Mouse (Mus musculus) Patski (cell line): ENCODE data around the gene Eml3. TPM values are rescaled to one million over a fixed set of nuclear protein-coding genes. Genes with fewer than 3 reads are reported as not detected.

Experiments used
- ATAC-seq: fragments of 100-300 bp; one replicate; pipeline ENCODE4 v1.8.0; 2021
- CTCF ChIA-PET: fragments of 350-600 bp; sonication (Branson Sonifier 250); formaldehyde crosslinking; loops from one replicate; lab custom pipeline; 2022; ENCODE audit warnings: inconsistent platforms; lab: Charles Lee
- POLR2A ChIA-PET: fragments of 350-600 bp; sonication (Branson Sonifier 250); formaldehyde crosslinking; loops from one replicate; lab custom pipeline; 2022; ENCODE audit warnings: antibody characterized with exemption, inconsistent platforms; lab: Charles Lee
- DNase-seq: peaks from one replicate; pipeline ENCODE4 v3.0.0-alpha.2; 2011; ENCODE audit warnings: low read depth, low spot score
- H3K27me3 ChIP-seq: fragments of 371-371 bp; one replicate; pipeline ENCODE4 v1.5.1; 2021
- CTCF ChIP-seq: fragments of 100-300 bp; IDR thresholded peaks from one replicate; pipeline ENCODE4 v1.5.1; 2021
- in situ Hi-C: fragments of 300-500 bp; cut with MboI; formaldehyde crosslinking; loops from 3 replicates; pipeline ENCODE4 v1.11.1; 2018; ENCODE audit warnings: low pct_unique_long_range_greater_than_20kb, mixed read lengths
- polyA plus RNA-seq: library from polyadenylated mRNA; unstranded; gene quantifications from one replicate; pipeline ENCODE4 v1.2.3, GENCODE M21; 2021

Eml3 gene
- 56.5 TPM for polyA plus RNA-seq

- no peak for DNase-seq
- no peaks in the 10 kb centered on the region for H3K27me3 ChIP-seq
- TF ChIP-seq CTCF = no peak
- in situ Hi-C loops = no loop called here
- peak; percentile 70 for ATAC-seq
- ChIA-PET POLR2A (interaction anchor here (1.3 to 3.2 kb wide), 2 partner anchors 12 to 49 kb away, joined by 3 to 16 read pairs; partner anchors contain the start of genes Mta2 and Uqcc3), CTCF (interaction anchor here (0.9 to 1.0 kb wide), 2 partner anchors 8 to 42 kb away, joined by 3 read pairs; no protein-coding TSS in a partner anchor)
These were observed at the start of gene Eml3, which contains the start of gene Rom1 for GRCm38 (mm10) chr19:8929224-8930088. Eml3 (plus strand) TSS chr19:8929552. Rom1 (minus strand) TSS chr19:8929356.

- DNase-seq = peak; percentile 43
- in situ Hi-C loops = no loop called here
- ChIA-PET POLR2A (interaction anchor here (0.6 to 2.1 kb wide), 6 partner anchors 8 to 66 kb away, joined by 3 to 7 read pairs (median 4); partner anchors contain the start of genes 1810009A15Rik, Eml3, Gm49416 and Ints5), CTCF (interaction anchor here (0.8 to 1.3 kb wide), 4 partner anchors 8 to 230 kb away, joined by 3 to 5 read pairs (median 3); partner anchors contain the start of genes 1810009A15Rik and Gm49416)
- no peaks in the 10 kb centered on the region for H3K27me3 ChIP-seq
- peak; percentile 88 for ATAC-seq
- TF ChIP-seq CTCF = no peak
These were observed 48.9 kb upstream of the Eml3 start, which contains the start of gene Uqcc3 for GRCm38 (mm10) chr19:8880311-8881033. Uqcc3 (minus strand) TSS chr19:8880923.

DNA sequence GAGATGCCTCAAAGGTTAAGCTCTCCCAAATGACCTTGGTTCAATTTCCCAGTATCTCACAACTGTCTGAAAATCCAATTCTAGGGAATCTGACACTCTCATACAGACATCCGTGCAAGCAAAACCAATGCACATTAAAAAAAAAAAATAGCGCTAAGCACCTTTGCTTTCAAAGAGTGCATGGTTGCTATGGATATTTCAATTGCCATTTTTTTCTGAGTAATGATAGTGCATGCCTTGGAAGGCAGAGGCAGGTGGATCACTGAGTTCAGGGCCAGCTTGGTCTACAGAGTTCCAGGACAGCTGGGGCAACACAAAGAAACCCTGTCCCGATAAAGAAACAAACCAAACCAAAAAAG lies 48.3 kb upstream of the Eml3 start:
- CTCF ChIA-PET = interaction anchor here (0.7 to 1.3 kb wide), 3 partner anchors 12 to 229 kb away, joined by 3 to 5 read pairs (median 3); partner anchors contain the start of gene Ints5
- POLR2A ChIA-PET = interaction anchor here (0.6 to 2.1 kb wide), 6 partner anchors 10 to 85 kb away, joined by 3 to 6 read pairs (median 3); partner anchors contain the start of genes Eml3, Ints5 and Ubxn1
- DNase-seq (no peak), ATAC-seq (no peak)
- in situ Hi-C loops = no loop called here
- H3K27me3 ChIP-seq = no peaks in the 10 kb centered on the region
- TF ChIP-seq CTCF = no peak

DNA sequence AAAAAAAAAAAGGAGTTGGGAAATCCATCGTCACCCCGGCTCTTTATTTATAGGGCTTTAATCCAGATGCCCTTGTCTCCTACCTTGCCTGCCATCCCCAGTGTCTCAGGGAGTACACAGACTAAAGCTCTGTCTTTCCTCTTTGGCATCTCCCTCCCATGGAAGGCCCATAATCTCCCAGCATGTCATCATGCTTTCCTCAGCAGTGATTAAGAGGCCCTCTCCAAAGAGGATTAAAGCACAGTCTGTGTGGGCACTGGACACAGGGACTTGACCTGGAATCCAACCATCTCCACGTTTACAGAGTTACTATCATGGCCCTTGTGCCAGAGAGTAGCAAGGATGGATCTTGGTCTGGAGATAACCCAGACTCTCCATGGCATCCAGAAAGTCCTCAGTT lies 45.7 kb upstream of the Eml3 start, which contains the start of the genes Lbhd1 and Gm49403:
Lbhd1 (plus strand) TSS at position 117 of the 400 bp plus-strand sequence.
Gm49403 (plus strand) TSS at position 315 of the 400 bp plus-strand sequence.
- CTCF ChIA-PET = no interaction called here
- ATAC-seq = no peak
- in situ Hi-C loops = no loop called here

DNA sequence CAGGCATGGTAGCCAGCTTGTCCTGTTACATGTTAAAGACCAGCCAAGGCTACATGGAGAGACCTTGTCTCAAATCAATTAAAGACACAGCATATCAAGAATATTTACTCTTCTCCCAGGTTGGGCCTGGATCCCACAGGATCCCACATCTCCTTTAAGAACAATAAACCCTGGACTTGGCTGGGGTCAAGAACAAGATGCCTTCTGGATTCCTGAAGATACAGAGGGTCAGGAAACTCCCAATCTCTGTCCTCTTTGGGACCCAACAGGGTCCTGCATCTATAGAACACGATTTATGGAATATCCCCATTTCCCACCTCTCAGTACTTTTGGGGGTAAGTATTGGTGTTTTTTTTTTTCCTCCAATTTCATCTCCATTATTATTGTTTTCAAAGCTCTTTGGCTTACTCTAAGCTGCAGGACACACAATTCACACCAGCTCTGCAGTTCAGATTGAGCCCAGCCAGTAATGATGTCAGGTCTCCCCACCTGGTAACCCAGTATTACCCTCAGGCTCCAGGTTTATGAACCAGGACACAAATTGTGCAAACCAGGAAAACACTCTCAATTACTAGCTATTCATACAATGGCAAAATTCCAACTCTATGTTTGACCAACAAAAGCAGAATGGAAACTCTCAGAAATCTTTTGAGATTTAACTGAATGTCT lies 42.3 kb upstream of the Eml3 start:
- no peaks in the 10 kb centered on the region for H3K27me3 ChIP-seq
- no peak for TF ChIP-seq CTCF
- no peak for DNase-seq
- no peak for ATAC-seq
- ChIA-PET POLR2A (no interaction called here), CTCF (interaction anchor here (1.2 to 1.9 kb wide), 5 partner anchors 12 to 54 kb away, joined by 3 to 5 read pairs (median 3); partner anchors contain the start of gene Mta2)
- in situ Hi-C loops = no loop called here

More for the DNA sequence above, 45.7 kb upstream of the Eml3 start, which contains the start of the genes Lbhd1 and Gm49403:
- H3K27me3 ChIP-seq = no peaks in the 10 kb centered on the region
- POLR2A ChIA-PET = no interaction called here
- DNase-seq = no peak
- TF ChIP-seq CTCF = no peak

GRCm38 (mm10) chr19:8887585-8888463 lies 41.5 kb upstream of the Eml3 start:
- POLR2A ChIA-PET = interaction anchor here (0.6 to 2.0 kb wide), 5 partner anchors 8 to 222 kb away, joined by 3 to 5 read pairs (median 3); partner anchors contain the start of gene Ubxn1
- DNase-seq = no peak
- in situ Hi-C loops = no loop called here
- CTCF ChIA-PET = interaction anchor here (1.2 to 1.9 kb wide), 6 partner anchors 8 to 54 kb away, joined by 3 to 5 read pairs (median 3); partner anchors contain the start of gene Mta2
- ATAC-seq = no peak
- no peaks in the 10 kb centered on the region for H3K27me3 ChIP-seq
- no peak for TF ChIP-seq CTCF

DNA sequence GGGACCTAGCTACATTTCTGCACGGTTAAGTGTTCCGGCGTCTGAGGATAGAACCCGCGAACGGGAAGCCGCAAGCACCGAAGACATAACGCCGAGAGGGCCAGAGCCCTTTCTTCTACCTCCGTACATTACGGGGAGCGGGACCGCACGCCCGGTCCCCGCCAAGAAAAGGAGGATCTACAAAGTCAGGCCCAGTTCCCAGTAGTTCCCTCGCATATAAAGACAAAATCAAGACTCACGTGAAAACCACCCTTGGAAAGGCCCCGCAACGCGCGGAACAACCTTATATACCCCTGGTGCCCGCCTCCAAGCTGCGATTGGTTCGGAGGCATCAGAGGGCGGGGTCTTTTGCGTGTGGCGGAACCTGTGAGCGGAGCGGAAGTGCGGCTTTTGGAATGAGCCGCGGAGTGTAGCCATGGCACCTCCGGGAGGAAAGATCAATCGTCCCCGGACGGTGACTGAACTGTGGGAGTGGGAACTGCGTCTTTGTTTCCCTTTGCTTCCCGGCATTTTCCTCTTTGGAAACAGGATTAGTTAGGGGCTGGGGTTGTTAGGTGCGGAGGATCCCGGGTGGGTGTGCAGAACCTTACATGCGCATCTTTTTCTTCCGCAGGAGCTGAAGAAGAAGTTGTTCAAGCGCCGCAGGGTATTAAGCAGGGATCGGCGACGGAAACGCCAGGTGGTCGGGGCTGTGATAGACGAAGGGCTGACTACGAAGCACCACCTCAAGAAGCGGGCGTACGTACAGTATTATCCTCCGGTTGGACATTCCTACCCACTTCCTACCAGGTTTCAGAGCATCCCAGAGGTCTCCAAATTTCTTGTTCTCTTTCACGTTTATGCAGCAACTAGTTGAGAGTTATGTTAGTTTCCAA lies 40.6 kb upstream of the Eml3 start, which contains the start of the genes 1810009A15Rik and Gm49416:
1810009A15Rik (plus strand) TSS at position 343 of the 875 bp plus-strand sequence.
Gm49416 (plus strand) TSS at position 416 of the 875 bp plus-strand sequence.
- ATAC-seq (peak; percentile 94), DNase-seq (peak; percentile 76)
- in situ Hi-C loops = no loop called here
- ChIA-PET POLR2A (interaction anchor here (0.7 to 2.0 kb wide), 6 partner anchors 9 to 221 kb away, joined by 3 to 5 read pairs (median 4); partner anchors contain the start of gene Ubxn1), CTCF (interaction anchor here (1.4 to 1.9 kb wide), 4 partner anchors 9 to 53 kb away, joined by 3 to 4 read pairs (median 3); partner anchors contain the start of gene Mta2)
- no peak for TF ChIP-seq CTCF
- no peaks in the 10 kb centered on the region for H3K27me3 ChIP-seq
